Comparison of ENCODE assay signal across 27 mouse cellular contexts in the genomic region with DNA sequence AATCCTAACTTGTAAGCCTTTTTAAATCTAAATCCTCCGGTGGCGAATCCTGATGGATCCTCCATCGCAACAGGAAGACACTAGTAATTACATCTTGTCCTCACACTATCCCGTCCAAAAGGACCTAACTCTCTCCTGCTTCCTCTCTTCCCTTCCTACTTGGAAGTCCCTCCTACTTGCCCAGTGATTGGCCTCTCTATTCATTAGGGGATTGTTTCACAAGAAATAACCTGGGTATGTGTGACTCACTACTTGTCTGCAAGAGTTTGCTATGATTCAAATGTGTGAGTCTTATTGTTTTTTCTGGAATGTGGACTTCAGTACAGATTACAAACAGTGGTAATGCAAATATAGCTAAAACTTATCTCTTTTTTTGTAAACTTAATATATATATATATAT. TPM values are rescaled to one million over a fixed set of nuclear protein-coding genes. Genes with fewer than 3 reads are reported as not detected.
A peak's percentile ranks its signal among the peaks of the same experiment; 100 is the strongest.
DNase-seq lines count a peak whose midpoint lies in the region; ATAC-seq and TF ChIP-seq lines count a peak whose summit lies in the region.
"Had no signal": no experiment of that assay in that cellular context is flagged by ENCODE, and none has a peak within 500 bp of the region (broad histone marks: within the 10 kb centered on the region; RNA-seq: fewer than 3 reads in every experiment).

No protein-coding gene starts in this region.

- intact Hi-C loops in heart, postnatal 36 days (cut with DNase I) = no loop called here

- H3K27me3 ChIP-seq in heart, embryonic 10.5 days (ENCODE audit: insufficient read depth, poor library complexity, severe bottlenecking) = peaks cover 5% of the 10 kb centered on the region; the same call in 1 of the 2 replicates
- H3K27me3 ChIP-seq in C2C12 (ENCODE audit: control insufficient read depth, insufficient read depth, insufficient read length) = peaks cover 8% of the 10 kb centered on the region
- H3K27me3 ChIP-seq in kidney, embryonic 16.5 days (ENCODE audit: insufficient read depth, low read length) = no peaks in the 10 kb centered on the region
- H3K27me3 ChIP-seq: embryonic facial prominence, embryonic 12.5 days; forebrain, embryonic 13.5 days; forebrain, embryonic 15.5 days had no signal

- H3K4me2 ChIP-seq in kidney, embryonic 16.5 days (replicated peaks; ENCODE audit: low read depth, low read length) = no peak overlapping the region
- H3K4me2 ChIP-seq: embryonic facial prominence, embryonic 12.5 days; forebrain, embryonic 13.5 days; forebrain, embryonic 15.5 days had no signal

- H3K36me3 ChIP-seq in heart, embryonic 10.5 days = no peaks in the 10 kb centered on the region
- no peaks in the 10 kb centered on the region for H3K36me3 ChIP-seq in C2C12 (ENCODE audit: control insufficient read depth, insufficient read depth)
- H3K36me3 ChIP-seq in kidney, embryonic 16.5 days (ENCODE audit: insufficient read depth, low read length) = no peaks in the 10 kb centered on the region
- H3K36me3 ChIP-seq: embryonic facial prominence, embryonic 10.5 days; embryonic facial prominence, embryonic 12.5 days; forebrain, embryonic 15.5 days had no signal

- H3K4me1 ChIP-seq in heart, embryonic 10.5 days = peaks cover 14% of the 10 kb centered on the region; the same call in 1 of the 2 replicates
- no peaks in the 10 kb centered on the region for H3K4me1 ChIP-seq in kidney, embryonic 16.5 days (ENCODE audit: insufficient read depth, low read length)
- H3K4me1 ChIP-seq: embryonic facial prominence, embryonic 12.5 days; forebrain, embryonic 13.5 days; forebrain, embryonic 15.5 days had no signal

- no peak for TF ChIP-seq CTCF in C2C12 (IDR thresholded peaks at IDR 0.05; ENCODE audit: control insufficient read depth, insufficient read depth, insufficient read length)

- WGBS in heart, embryonic 10.5 days = 86% methylated on average over 4 of the region's 4 CpGs
- WGBS in kidney, embryonic 16.5 days = 92% methylated on average over 4 of the region's 4 CpGs

- peak; percentile 33 for DNase-seq in heart, embryonic 10.5 days (ENCODE audit: low spot score)
- DNase-seq in heart, postnatal 36 days = no peak
- DNase-seq in 3134 (ENCODE audit: extremely low read depth, insufficient read length, low spot score) (peak; percentile 41), NIH3T3 (ENCODE audit: low read depth) (peak; percentile 64)
- no peak for DNase-seq in thymus, postnatal 14 days
- DNase-seq: adrenal gland, adult 2 months; adrenal gland, postnatal 10 days; adrenal gland, postnatal 25 days; B cell, adult 2 months; cerebellum, adult 11 months; cerebellum, adult 18-20 months; cerebellum, adult 8-10 months; cerebellum, adult 9-11 months; cerebellum, postnatal 14 days; cerebellum, postnatal 36 days; forebrain, postnatal 0 days had no signal

- H3K79me3 ChIP-seq in C2C12 (ENCODE audit: low read depth) = no peaks in the 10 kb centered on the region

- no peak overlapping the region for H3ac ChIP-seq in C2C12 (ENCODE audit: control insufficient read depth, insufficient read length, low read depth)

- ATAC-seq in kidney, embryonic 16.5 days (ENCODE audit: low FRiP score, low TSS enrichment) = no peak
- ATAC-seq: forebrain, embryonic 13.5 days; forebrain, embryonic 15.5 days; forebrain, postnatal 0 days had no signal

- H3K9ac ChIP-seq in kidney, embryonic 16.5 days (replicated peaks; ENCODE audit: low read length) = no peak overlapping the region
- H3K9ac ChIP-seq: embryonic facial prominence, embryonic 12.5 days; forebrain, embryonic 13.5 days; forebrain, embryonic 15.5 days; forebrain, postnatal 0 days had no signal

- no peaks in the 10 kb centered on the region for H3K79me2 ChIP-seq in C2C12 (ENCODE audit: control insufficient read depth, insufficient read depth)

- no peak overlapping the region for H3K27ac ChIP-seq in heart, embryonic 10.5 days
- H3K27ac ChIP-seq in kidney, embryonic 16.5 days (ENCODE audit: low read length) = no peak overlapping the region
- H3K27ac ChIP-seq: embryonic facial prominence, embryonic 10.5 days; embryonic facial prominence, embryonic 12.5 days; forebrain, embryonic 13.5 days; forebrain, embryonic 15.5 days had no signal

- H3K4me3 ChIP-seq in heart, embryonic 10.5 days = no peak overlapping the region
- no peak overlapping the region for H3K4me3 ChIP-seq in C2C12 (ENCODE audit: insufficient read depth, poor library complexity, severe bottlenecking)
- H3K4me3 ChIP-seq in kidney, embryonic 16.5 days (ENCODE audit: low read length) = no peak overlapping the region
- H3K4me3 ChIP-seq: embryonic facial prominence, embryonic 10.5 days; embryonic facial prominence, embryonic 12.5 days; forebrain, embryonic 13.5 days; forebrain, embryonic 15.5 days had no signal

- H3K9me3 ChIP-seq in heart, embryonic 10.5 days = no peaks in the 10 kb centered on the region
- H3K9me3 ChIP-seq in kidney, embryonic 16.5 days (ENCODE audit: low read length) = peaks cover 4% of the 10 kb centered on the region; the same call in 1 of the 2 replicates
- H3K9me3 ChIP-seq: embryonic facial prominence, embryonic 10.5 days; embryonic facial prominence, embryonic 12.5 days; forebrain, embryonic 13.5 days; forebrain, embryonic 15.5 days had no signal

TF ChIP-seq in C2C12, 6 proteins besides CTCF, POLR2A, EP300 and RAD21:
- TF ChIP-seq MAX (IDR thresholded peaks at IDR 0.05) (no peak), CEBPB (IDR thresholded peaks at IDR 0.05; ENCODE audit: low read depth) (peak; percentile 4), MYOD1 (IDR thresholded peaks at IDR 0.05; ENCODE audit: control insufficient read depth, insufficient read length, low read depth) (no peak)

RNA-seq across cellular contexts. Expression of a gene that starts 49.9 kb away (rescaled TPM):
- not detected in 2 replicates for polyA plus RNA-seq in heart, embryonic 10.5 days (2016; fragmentation: Nextera tagmentation; extraction: Ambion mirVana)
- total RNA-seq in heart, postnatal 36 days (2021) = not detected
- not detected for polyA plus RNA-seq in C2C12 (2012; fragmentation: generic; extraction: Trizol)
- polyA plus RNA-seq in kidney, embryonic 16.5 days (2015; fragmentation: Nextera tagmentation; extraction: Ambion mirVana) = not detected in 2 replicates
- total RNA-seq: adrenal gland, adult 2 months; adrenal gland, postnatal 10 days; adrenal gland, postnatal 25 days; adrenal gland, postnatal 4 days; ES-E14; MEL had no signal
- polyA plus RNA-seq: adrenal gland, adult 2 months; embryonic facial prominence, embryonic 10.5 days; embryonic facial prominence, embryonic 12.5 days; embryonic facial prominence, embryonic 14.5 days; forebrain, embryonic 11.5 days had no signal

Comparison
In these comparisons a context has a peak if more than half of its experiments do, and no peak if none do; other contexts are left out.
1. DNase-seq: peak in heart, embryonic 10.5 days (single experiment), 3134 (single experiment) and NIH3T3 (single experiment); none in heart, postnatal 36 days (0 of 2) and thymus, postnatal 14 days (single experiment).